Mouse (Mus musculus) gonadal fat pad, adult 2 months (tissue): ENCODE data around the gene Pgrmc2. TPM values are rescaled to one million over a fixed set of nuclear protein-coding genes. Genes with fewer than 3 reads are reported as not detected.

ENCODE experiments used
- polyA plus RNA-seq: library from polyadenylated mRNA; depleted of rRNA; stranded (reverse); fragments of >200 nt; gene quantifications from 2 replicates; pipeline ENCODE4 v1.2.3, GENCODE M21; 2012; rRNA removed

Gene Pgrmc2
- polyA plus RNA-seq, 1 experiment = 19.9 TPM

Other genes starting within 250 kb of the Pgrmc2 start
- gene Mfsd8, start 236.2 kb downstream of the Pgrmc2 start, polyA plus RNA-seq = 5.1 and 11.4 TPM in 2 replicates
- gene Abhd18, start 236.1 kb downstream of the Pgrmc2 start, polyA plus RNA-seq = 3.5 and 3.8 TPM in 2 replicates
- 0.72 and 0.77 TPM in 2 replicates for gene 1700034I23Rik, start 180.5 kb downstream of the Pgrmc2 start, polyA plus RNA-seq
- 11.7 and 12.3 TPM in 2 replicates for gene Larp1b, start 133.2 kb downstream of the Pgrmc2 start, polyA plus RNA-seq